Comparison of ENCODE assay signal across 24 mouse cellular contexts in the genomic region with DNA sequence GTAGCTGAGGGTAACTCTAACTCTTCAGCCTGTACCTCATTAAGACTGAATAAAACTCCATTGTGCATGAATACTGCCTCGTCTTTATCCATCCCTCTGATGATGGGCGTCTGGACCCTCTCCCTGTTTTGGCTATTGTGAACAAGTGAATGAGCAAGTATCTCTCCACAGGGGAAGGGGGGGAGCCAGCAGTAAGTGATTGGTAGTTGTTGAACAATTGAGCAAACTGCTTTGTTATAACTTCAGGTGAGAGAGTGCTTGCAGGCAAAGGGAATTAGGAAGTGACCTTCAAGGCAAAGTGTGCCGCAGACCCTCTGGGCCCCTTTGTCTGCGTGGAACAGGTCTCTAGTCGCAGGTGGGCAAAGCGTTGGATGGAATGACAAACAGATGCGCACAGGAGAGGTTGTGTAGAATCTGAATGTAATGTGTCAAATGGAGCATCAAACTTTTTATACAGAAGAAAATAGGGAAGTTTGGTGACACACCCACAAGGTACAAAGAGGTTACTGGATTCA. TPM values are rescaled to one million over a fixed set of nuclear protein-coding genes. Genes with fewer than 3 reads are reported as not detected.
"Had no signal": no experiment of that assay in that cellular context is flagged by ENCODE, and none has a peak within 500 bp of the region (broad histone marks: within the 10 kb centered on the region; RNA-seq: fewer than 3 reads in every experiment).

No protein-coding gene starts in this region.

- DNase-seq: liver, postnatal 0 days; lung, adult 2 months; lung, postnatal 4 days; midbrain, embryonic 14.5 days; retina, postnatal 1 day; right cerebral cortex, postnatal 14 days; thymus, adult 18-20 months; thymus, postnatal 14 days; thymus, postnatal 36 days had no signal

- H3K9me3 ChIP-seq: lung, embryonic 15.5 days; midbrain, embryonic 10.5 days; midbrain, embryonic 12.5 days; neural tube, embryonic 13.5 days; neural tube, embryonic 15.5 days had no signal

- ATAC-seq: liver, postnatal 0 days; lung, postnatal 0 days; midbrain, embryonic 16.5 days had no signal

- H3K4me2 ChIP-seq: lung, embryonic 15.5 days; midbrain, embryonic 12.5 days; neural tube, embryonic 13.5 days; neural tube, embryonic 15.5 days had no signal

- H3K27ac ChIP-seq: lung, embryonic 15.5 days; midbrain, embryonic 10.5 days; midbrain, embryonic 12.5 days; neural tube, embryonic 13.5 days; neural tube, embryonic 15.5 days had no signal

- H3K27me3 ChIP-seq: lung, embryonic 15.5 days; neural tube, embryonic 13.5 days; neural tube, embryonic 15.5 days had no signal

- H3K36me3 ChIP-seq: lung, embryonic 15.5 days; midbrain, embryonic 10.5 days; midbrain, embryonic 12.5 days; neural tube, embryonic 13.5 days; neural tube, embryonic 15.5 days had no signal

- H3K4me1 ChIP-seq: lung, embryonic 15.5 days; midbrain, embryonic 10.5 days; midbrain, embryonic 12.5 days; neural tube, embryonic 13.5 days; neural tube, embryonic 15.5 days had no signal

- H3K4me3 ChIP-seq: lung, embryonic 15.5 days; midbrain, embryonic 10.5 days; midbrain, embryonic 12.5 days; myocyte; neural tube, embryonic 13.5 days; neural tube, embryonic 15.5 days had no signal

- H3K9ac ChIP-seq: liver, postnatal 0 days; lung, embryonic 15.5 days; midbrain, embryonic 12.5 days; neural tube, embryonic 13.5 days; neural tube, embryonic 15.5 days had no signal

RNA-seq across cellular contexts. Expression of a gene that starts 50.6 kb away (rescaled TPM):
- total RNA-seq: megakaryocyte, adult 5-6 weeks; megakaryocyte-erythroid progenitor cell, adult 5-6 weeks had no signal
- polyA plus RNA-seq: liver, postnatal 0 days; lung, adult 2 months; lung, embryonic 15.5 days; lung, postnatal 0 days; midbrain, embryonic 10.5 days; midbrain, embryonic 12.5 days; midbrain, embryonic 14.5 days; midbrain, embryonic 16.5 days; myocyte; neural tube, embryonic 11.5 days; neural tube, embryonic 13.5 days; neural tube, embryonic 15.5 days; spleen, adult 2 months; stomach, embryonic 14.5 days; stomach, embryonic 16.5 days; thymus, postnatal 0 days had no signal
